Mouse (Mus musculus): Measurements from ENCODE around the gene Rsph3b. TPM values are rescaled to one million over a fixed set of nuclear protein-coding genes. Genes with fewer than 3 reads are reported as not detected.

Rsph3b gene
- total RNA-seq (2023), result 8.4 TPM

GRCm38 (mm10) chr17:6947984-6948768, at the start of gene Rsph3b:
Gene Rsph3b, minus strand, starts transcription at chr17:6948682.

GRCm38 (mm10) chr17:6978287-6979248, 30.1 kb upstream of the Rsph3b start, which contains the start of gene Gm49721:
Gene Gm49721, plus strand, starts transcription at chr17:6978904.

GRCm38 (mm10) chr17:6970334-6970733, 21.9 kb upstream of the Rsph3b start, which contains the start of gene Rnaset2b:
Gene Rnaset2b, plus strand, starts transcription at chr17:6970634.

GRCm38 (mm10) chr17:6960776-6961175, 12.3 kb upstream of the Rsph3b start, which contains the start of gene Tagap1:
Gene Tagap1, minus strand, starts transcription at chr17:6961156.

Other genes starting within 250 kb of the Rsph3b start
- 329 TPM for gene Ezr, start 165.9 kb downstream of the Rsph3b start, total RNA-seq (2023)
- 92.8 TPM for gene Tagap1, start 12.5 kb upstream of the Rsph3b start, total RNA-seq (2023)
- gene Rnaset2b, start 22.0 kb upstream of the Rsph3b start, total RNA-seq (2023), result 315 TPM
- 1.7 TPM for gene Gm49721, start 30.2 kb upstream of the Rsph3b start, total RNA-seq (2023)
- not detected for gene Gm1604a, start 76.9 kb upstream of the Rsph3b start, total RNA-seq (2023)
- gene Rps6ka2, start 221.4 kb upstream of the Rsph3b start, total RNA-seq (2023), result 12.1 TPM